Mouse (Mus musculus) Patski (cell line): ENCODE measurements around the gene Tmem150a. TPM values are rescaled to one million over a fixed set of nuclear protein-coding genes. Genes with fewer than 3 reads are reported as not detected.

Source experiments
- ATAC-seq: fragments of 100-300 bp; one replicate; pipeline ENCODE4 v1.8.0; 2021
- CTCF ChIA-PET: fragments of 350-600 bp; sonication (Branson Sonifier 250); formaldehyde crosslinking; loops from one replicate; lab custom pipeline; 2022; ENCODE audit warnings: inconsistent platforms; lab: Charles Lee
- POLR2A ChIA-PET: fragments of 350-600 bp; sonication (Branson Sonifier 250); formaldehyde crosslinking; loops from one replicate; lab custom pipeline; 2022; ENCODE audit warnings: antibody characterized with exemption, inconsistent platforms; lab: Charles Lee
- DNase-seq: peaks from one replicate; pipeline ENCODE4 v3.0.0-alpha.2; 2011; ENCODE audit warnings: low read depth, low spot score
- H3K27me3 ChIP-seq: fragments of 371-371 bp; one replicate; pipeline ENCODE4 v1.5.1; 2021
- CTCF ChIP-seq: fragments of 100-300 bp; IDR thresholded peaks from one replicate; pipeline ENCODE4 v1.5.1; 2021
- in situ Hi-C: fragments of 300-500 bp; cut with MboI; formaldehyde crosslinking; loops from 3 replicates; pipeline ENCODE4 v1.11.1; 2018; ENCODE audit warnings: low pct_unique_long_range_greater_than_20kb, mixed read lengths
- polyA plus RNA-seq: library from polyadenylated mRNA; unstranded; gene quantifications from one replicate; pipeline ENCODE4 v1.2.3, GENCODE M21; 2021

Gene Tmem150a
- polyA plus RNA-seq, 1 experiment from 2014 or later = 39.8 TPM

DNA sequence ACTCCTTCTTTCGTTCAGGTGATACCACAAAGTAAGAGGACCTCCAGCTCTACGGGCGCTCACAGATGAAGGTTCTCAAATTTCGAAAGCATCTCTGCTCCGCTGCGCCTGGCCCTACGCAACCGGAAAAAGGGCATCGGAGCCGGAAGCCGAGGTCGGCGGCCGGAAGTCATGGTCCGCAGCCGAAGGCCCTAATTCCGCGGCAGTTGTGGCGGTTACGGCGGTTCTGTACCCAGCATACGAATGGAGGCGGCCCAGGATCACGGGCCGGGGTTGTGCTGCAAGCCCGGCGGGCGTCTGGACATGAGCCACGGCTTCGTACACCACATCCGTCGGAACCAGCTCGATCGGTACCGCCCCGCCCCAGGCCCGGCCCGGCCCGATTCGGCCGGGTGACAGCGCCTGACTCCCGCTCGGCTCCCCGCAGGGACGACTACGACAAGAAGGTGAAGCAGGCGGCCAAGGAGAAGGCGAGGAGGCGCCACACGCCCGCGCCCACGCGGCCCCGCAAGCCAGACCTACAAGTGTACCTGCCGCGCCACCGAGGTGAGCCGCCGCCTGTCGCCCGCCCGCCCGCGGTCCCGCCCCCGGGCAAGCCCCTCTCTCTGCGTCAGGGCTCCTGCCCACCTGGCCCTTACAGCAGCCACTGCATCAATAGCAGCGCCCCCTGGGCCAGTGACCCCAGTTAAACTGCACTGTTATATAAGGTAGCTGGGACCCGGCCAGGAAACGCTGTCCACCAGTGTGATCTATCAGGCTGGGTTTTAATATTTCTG is 7.9 kb upstream of the Tmem150a start, which contains the start of gene 0610030E20Rik:
Gene 0610030E20Rik, plus strand, starts transcription at position 152 of the 776 bp plus-strand sequence.
- CTCF ChIA-PET = interaction anchor here (1.6 to 2.2 kb wide), 2 partner anchors 9 to 13 kb away, joined by 3 to 4 read pairs; no protein-coding TSS in a partner anchor
- no peaks in the 10 kb centered on the region for H3K27me3 ChIP-seq
- in situ Hi-C loops = no loop called here
- TF ChIP-seq CTCF = no peak
- DNase-seq (no peak), ATAC-seq (peak; percentile 59)
- POLR2A ChIA-PET = interaction anchor here (1.1 to 1.3 kb wide), 3 partner anchors 8 to 54 kb away, joined by 3 to 5 read pairs (median 3); partner anchors contain the start of gene Tmem150a

DNA sequence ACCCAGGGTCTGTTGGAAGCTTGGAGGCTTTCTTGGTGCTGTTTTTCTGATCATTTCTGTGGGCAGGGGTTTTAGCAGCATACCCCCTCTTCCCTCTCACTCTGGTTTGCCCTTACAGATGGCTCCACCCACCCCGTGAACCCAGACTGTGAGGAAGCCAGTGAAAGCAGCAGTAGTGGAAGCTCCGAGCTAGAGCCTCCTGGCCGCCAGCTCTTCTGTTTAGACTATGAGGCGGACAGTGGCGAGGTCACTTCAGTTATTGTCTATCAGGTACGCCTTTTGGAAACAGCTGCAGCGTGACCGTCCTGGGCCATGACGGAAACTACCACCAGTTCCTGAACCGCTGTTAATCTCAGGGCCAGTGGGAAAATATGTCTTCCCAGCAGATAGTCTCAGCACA is 6.8 kb upstream of the Tmem150a start:
- in situ Hi-C loops = no loop called here
- no peak for ATAC-seq
- ChIA-PET POLR2A (interaction anchor here (1.1 to 1.6 kb wide), 3 partner anchors 12 to 55 kb away, joined by 3 to 5 read pairs (median 3); no protein-coding TSS in a partner anchor), CTCF (interaction anchor here (1.0 to 2.2 kb wide), 3 partner anchors 8 to 42 kb away, joined by 3 to 4 read pairs (median 3); partner anchors contain the start of gene Vamp8)
- no peak for DNase-seq
- TF ChIP-seq CTCF = no peak
- no peaks in the 10 kb centered on the region for H3K27me3 ChIP-seq

DNA sequence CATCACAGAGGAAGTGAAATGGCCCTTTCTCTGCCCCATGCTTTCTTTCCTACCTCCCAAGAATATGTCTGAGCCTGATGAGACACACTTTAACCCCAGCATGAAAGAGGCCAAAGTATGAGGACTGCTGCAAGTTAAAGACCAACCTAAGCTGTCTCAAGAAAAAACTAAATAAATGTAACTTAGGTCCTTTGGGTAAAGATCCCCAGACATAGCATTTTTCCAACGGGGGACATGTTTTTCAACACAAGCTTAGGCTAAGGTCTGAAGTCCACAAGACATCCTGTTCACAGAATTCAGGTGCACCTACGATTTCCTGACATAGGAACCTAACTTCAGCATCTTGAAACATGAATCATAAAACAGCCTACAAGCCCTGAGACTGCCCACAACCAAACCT is 5.0 kb upstream of the Tmem150a start:
- in situ Hi-C loops = no loop called here
- TF ChIP-seq CTCF = no peak
- ATAC-seq = no peak
- POLR2A ChIA-PET = interaction anchor here (0.6 to 1.6 kb wide), 2 partner anchors 14 to 73 kb away, joined by 3 read pairs; no protein-coding TSS in a partner anchor
- H3K27me3 ChIP-seq = no peaks in the 10 kb centered on the region
- no peak for DNase-seq
- CTCF ChIA-PET = interaction anchor here (1.1 kb wide), 1 partner anchor 13 kb away, joined by 3 read pairs; no protein-coding TSS in a partner anchor

DNA sequence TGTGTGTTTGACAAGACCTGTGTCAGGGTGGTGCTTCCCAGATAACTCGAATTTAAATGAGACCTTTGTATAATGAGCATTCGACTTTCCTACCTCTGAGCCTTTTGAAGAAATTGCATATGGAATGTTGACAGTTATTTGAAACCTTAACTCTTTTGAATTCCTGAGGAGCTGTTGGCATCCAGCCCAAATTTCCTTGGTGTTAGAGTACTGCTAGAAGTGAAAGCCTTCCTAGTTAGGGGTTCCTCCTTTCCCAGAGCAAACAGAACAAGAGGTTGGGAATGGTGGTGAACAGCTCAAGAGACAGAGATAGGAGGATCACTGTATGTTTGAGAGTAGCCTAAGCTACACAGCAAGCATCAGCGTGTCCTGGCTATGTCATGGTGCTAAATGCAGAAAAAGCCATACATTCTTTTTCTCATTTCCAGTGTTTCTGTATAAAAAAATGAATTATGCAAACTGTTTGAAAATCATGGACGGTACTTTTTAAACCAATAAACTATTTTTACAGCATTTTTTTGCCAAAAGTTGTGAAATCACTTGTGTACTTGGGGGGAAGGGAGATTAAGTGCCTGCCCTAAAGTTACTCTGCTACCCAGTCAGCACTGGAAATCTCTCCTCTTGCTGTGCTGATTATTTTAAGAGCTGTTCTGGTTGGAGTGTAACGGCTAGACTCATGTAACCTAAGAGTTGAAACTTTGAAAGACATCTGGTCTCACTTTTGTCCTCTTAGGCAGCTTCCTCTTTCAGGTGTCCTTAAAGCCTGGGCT is 2.4 kb upstream of the Tmem150a start:
- in situ Hi-C loops = no loop called here
- POLR2A ChIA-PET = interaction anchor here (1.2 kb wide), 1 partner anchor 27 kb away, joined by 3 read pairs; the partner anchor contains the start of gene Vamp5
- no peak for TF ChIP-seq CTCF
- no peaks in the 10 kb centered on the region for H3K27me3 ChIP-seq
- ATAC-seq = no peak
- CTCF ChIA-PET = interaction anchor here (1.2 to 1.8 kb wide), 4 partner anchors 27 to 55 kb away, joined by 3 to 5 read pairs (median 4); partner anchors contain the start of gene Vamp8
- no peak for DNase-seq

DNA sequence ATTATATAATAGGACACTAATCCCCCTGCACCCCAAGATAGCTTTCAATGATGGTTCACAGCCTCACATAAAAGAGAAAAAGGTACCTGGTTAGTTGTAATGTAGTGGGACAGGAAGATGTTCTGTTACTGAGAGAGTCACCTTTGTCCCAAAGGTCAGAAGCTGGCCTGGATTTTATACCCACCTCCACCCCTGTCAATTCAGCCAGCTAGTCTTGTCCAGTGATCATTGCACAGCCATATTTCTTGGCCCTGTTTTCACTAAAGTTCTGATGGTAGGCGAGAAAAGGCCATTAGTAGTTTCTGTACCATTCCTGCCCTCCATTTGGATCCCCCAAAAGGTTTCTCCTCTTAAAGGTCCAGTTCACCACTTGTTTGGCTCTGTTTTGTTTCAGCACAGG is 1.2 kb upstream of the Tmem150a start:
- in situ Hi-C loops = no loop called here
- CTCF ChIA-PET = interaction anchor here (1.8 kb wide), 2 partner anchors 28 to 36 kb away, joined by 5 read pairs; partner anchors contain the start of gene Vamp8
- no peaks in the 10 kb centered on the region for H3K27me3 ChIP-seq
- POLR2A ChIA-PET = no interaction called here
- ATAC-seq (no peak), DNase-seq (no peak)
- no peak for TF ChIP-seq CTCF

DNA sequence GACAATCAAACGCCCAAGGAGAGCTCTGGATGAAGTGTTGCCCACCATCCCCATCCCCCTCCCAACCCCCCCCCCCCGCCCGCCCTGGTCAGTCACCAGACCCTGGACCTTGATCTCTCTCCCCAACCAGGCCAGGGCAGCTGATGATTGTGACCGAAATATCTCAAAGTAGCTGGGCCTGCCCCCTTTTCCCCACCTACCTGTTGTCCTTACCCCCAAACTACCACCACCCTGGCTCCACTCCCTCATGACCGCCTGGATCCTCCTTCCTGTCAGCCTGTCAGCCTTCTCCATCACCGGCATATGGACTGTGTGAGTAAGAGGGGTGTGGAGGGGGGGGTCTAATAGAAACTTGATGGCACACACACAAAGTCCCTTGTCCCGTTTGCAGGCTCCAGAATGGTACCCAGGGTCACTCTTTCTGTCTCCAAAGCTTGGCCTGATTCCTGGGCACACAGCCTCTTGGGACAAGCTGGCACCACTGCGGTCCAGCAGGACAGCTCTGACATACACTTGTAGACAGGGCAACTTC is 820 bp downstream of the Tmem150a start:
- in situ Hi-C loops = no loop called here
- no peak for ATAC-seq
- CTCF ChIA-PET = interaction anchor here (1.2 to 3.5 kb wide), 5 partner anchors 8 to 46 kb away, joined by 3 to 10 read pairs (median 7); partner anchors contain the start of genes 0610030E20Rik and Vamp8
- TF ChIP-seq CTCF = no peak
- H3K27me3 ChIP-seq = no peaks in the 10 kb centered on the region
- DNase-seq = no peak
- POLR2A ChIA-PET = interaction anchor here (1.5 to 3.0 kb wide), 2 partner anchors 11 to 20 kb away, joined by 7 to 8 read pairs; partner anchors contain the start of gene Usp39

DNA sequence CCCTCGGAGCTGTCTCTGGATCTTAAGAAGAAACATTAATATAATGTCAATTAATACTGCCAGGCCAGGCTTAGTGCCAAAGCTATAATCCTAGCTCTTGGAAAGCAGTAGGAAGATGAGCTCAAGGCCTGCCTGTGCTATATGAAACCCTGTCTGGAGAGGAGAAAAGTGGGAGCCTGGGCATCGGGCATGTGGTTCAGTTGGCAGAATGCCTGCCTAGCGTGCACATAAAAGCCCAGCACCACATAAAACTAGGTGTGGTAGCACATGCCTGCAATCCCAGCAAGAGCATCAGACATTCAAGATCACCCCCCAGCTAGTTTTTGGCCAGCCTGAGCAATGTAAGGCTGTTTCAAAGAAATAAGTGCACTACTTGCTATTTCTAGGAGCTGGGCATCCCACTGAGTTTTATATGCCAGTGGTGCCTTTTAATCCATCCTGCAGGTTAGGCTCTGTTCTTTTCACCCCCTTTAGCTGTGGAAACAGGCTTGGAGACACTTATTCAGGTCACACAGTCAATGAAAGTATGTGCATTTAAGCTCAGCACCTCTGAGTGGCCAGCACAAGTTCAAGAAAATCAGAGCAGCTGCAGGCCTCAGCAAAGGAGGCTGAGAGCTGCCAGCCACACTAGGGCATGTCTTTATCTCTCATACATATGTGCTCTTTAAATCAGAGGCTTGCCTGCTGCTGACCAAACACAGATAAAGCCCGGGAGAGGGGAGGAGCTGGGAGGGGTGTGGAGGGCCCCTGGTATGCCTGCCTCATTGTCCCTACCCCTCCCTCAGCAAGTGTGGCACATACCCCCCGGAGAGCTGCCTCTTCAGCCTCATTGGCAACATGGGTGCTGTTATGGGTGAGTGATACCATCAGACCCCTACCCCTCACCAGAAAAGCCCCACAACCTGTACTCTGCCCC is 2.2 kb downstream of the Tmem150a start:
- no peak for ATAC-seq
- in situ Hi-C loops = no loop called here

DNA sequence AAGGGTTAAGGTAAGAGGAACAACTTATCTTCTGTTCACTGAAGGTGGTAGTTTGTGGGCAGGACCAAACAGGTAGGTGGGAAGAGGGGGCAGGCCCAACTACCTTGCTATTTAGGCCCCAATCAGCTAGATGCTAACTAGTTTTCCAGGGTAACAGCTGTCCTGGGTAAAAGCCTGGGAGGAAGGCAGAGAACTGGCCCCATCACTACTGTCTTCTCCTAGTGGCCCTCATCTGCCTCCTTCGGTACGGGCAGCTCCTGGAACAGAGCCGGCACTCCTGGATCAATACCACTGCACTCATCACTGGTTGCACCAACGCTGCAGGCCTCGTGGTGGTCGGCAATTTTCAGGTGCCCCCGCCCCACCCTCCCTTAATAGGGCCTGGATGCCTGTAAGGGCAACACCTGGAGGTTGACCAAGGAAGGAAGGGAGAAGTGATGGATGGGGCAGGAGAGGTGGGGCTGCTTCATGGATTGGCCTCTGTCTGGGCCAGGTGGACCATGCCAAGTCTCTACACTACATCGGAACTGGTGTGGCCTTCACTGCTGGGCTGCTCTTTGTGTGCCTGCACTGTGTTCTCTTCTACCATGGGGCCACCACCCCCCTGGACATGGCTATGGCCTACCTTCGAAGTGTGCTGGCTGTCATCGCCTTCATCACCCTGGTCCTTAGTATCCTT is 3.0 kb downstream of the Tmem150a start:
- CTCF ChIA-PET = interaction anchor here (1.4 kb wide), 1 partner anchor 49 kb away, joined by 5 read pairs; no protein-coding TSS in a partner anchor
- ATAC-seq (no peak), DNase-seq (no peak)
- H3K27me3 ChIP-seq = no peaks in the 10 kb centered on the region
- POLR2A ChIA-PET = no interaction called here
- in situ Hi-C loops = no loop called here
- no peak for TF ChIP-seq CTCF

More for the DNA sequence above, 2.2 kb downstream of the Tmem150a start:
- no peaks in the 10 kb centered on the region for H3K27me3 ChIP-seq
- no peak for DNase-seq
- ChIA-PET CTCF (interaction anchor here (1.2 to 3.5 kb wide), 4 partner anchors 10 to 50 kb away, joined by 3 to 10 read pairs (median 4); partner anchors contain the start of genes 0610030E20Rik and Vamp8), POLR2A (interaction anchor here (0.6 to 3.0 kb wide), 2 partner anchors 12 to 203 kb away, joined by 4 to 8 read pairs; partner anchors contain the start of gene Usp39)
- TF ChIP-seq CTCF = no peak
